Mouse (Mus musculus) c-Kit-positive CD71-positive TER-119-negative erythroid progenitor cells, embryonic 14.5 days (primary cell): ENCODE results near the gene Kcnj11.

Source experiments
- DNase-seq: peaks from one replicate; pipeline ENCODE4 v3.0.0-alpha.2; 2013; ENCODE audit warnings: low read depth

Gene Kcnj11

GRCm38 (mm10) chr7:46049981-46050380, 50.6 kb downstream of the Kcnj11 start:
- no peak for DNase-seq

- no peak for DNase-seq
These were observed 52.5 kb downstream of the Kcnj11 start for GRCm38 (mm10) chr7:46047873-46048562.

- no peak for DNase-seq
These were observed 54.7 kb downstream of the Kcnj11 start for GRCm38 (mm10) chr7:46045882-46046281.

- no peak for DNase-seq
These were observed 56.5 kb downstream of the Kcnj11 start for GRCm38 (mm10) chr7:46044106-46044505.
